Mouse (Mus musculus): ENCODE measurements around the gene Myo18b. TPM values are rescaled to one million over a fixed set of nuclear protein-coding genes. Genes with fewer than 3 reads are reported as not detected.

The Myo18b gene
- polyA plus RNA-seq, 1 experiment, result 5.5 TPM

DNA sequence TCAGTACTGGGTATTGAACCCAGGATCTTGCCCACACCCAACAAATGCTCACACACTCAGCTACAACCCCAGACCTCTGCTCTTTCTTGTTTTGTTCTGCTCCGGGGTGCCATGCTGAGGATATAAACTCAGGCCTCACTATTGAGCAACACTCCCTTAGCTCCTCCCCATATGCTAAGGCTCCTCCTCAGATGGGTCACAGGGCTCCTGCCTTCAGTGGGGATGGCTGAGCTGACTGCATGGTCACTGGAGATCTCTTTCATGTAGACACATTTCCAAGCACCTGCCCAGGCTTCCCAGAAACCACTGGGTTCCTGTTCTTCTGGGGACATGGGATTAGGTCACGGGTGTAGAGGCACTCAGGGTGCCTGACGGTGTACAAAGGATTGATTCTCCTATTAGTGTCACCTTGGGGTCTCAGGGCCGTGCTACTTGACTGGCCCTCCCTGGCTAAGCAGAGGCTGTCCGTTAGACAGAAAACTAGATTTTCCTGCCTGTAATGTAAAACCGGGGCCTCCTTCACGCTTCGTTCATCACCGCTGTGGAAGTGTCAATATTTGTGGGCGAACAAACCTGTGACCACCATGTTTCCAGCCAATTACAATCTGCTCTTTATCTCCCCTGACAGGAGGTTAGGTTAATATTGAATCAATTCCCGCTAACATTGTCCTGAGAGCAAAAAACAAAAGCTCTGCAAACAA is 127.0 kb downstream of the Myo18b start:
- Histone ChIP-seq H3K4me3 (replicated peaks; ENCODE audit: extremely low read depth, low read depth, low read length) (no peak overlapping the region), H3K4me1 (ENCODE audit: control insufficient read depth, insufficient read depth, low read length) (no peaks in the 10 kb centered on the region)
- no peak for DNase-seq
- TF ChIP-seq POLR2A (IDR thresholded peaks at IDR 0.05; ENCODE audit: borderline replicate concordance, extremely low read depth, low read depth, low read length), result no peak
- TF ChIP-seq CTCF (IDR thresholded peaks at IDR 0.05; ENCODE audit: insufficient read depth, low read length), result no peak
- 40% methylated on average over 11 of the region's 11 CpGs for WGBS

DNA sequence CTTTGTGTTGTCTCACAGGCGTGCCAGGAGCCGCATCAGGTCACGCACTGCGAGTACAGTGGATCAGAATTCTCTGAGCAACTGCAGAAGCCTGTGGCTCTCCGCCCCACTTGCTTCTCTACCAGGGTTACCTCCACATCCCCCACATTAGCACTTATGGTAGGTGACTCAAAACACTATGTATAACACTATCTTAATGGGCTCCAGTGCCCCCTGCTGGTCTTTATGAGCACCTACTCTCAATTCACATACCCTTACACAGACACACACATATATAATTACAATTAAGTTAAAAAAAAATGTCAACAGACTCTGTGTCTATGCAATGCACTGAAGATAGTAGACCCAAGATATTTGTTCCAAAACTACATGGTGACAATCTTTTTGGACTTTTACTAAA is 127.6 kb downstream of the Myo18b start:
- no peak for DNase-seq
- no peaks in the 10 kb centered on the region for H3K4me1 ChIP-seq (ENCODE audit: control insufficient read depth, insufficient read depth, low read length)
- no peak for TF ChIP-seq CTCF (IDR thresholded peaks at IDR 0.05; ENCODE audit: insufficient read depth, low read length)
- TF ChIP-seq POLR2A (IDR thresholded peaks at IDR 0.05; ENCODE audit: borderline replicate concordance, extremely low read depth, low read depth, low read length), result no peak
- no peak overlapping the region for H3K4me3 ChIP-seq (replicated peaks; ENCODE audit: extremely low read depth, low read depth, low read length)
- WGBS, result 93% methylated on average over 5 of the region's 5 CpGs

DNA sequence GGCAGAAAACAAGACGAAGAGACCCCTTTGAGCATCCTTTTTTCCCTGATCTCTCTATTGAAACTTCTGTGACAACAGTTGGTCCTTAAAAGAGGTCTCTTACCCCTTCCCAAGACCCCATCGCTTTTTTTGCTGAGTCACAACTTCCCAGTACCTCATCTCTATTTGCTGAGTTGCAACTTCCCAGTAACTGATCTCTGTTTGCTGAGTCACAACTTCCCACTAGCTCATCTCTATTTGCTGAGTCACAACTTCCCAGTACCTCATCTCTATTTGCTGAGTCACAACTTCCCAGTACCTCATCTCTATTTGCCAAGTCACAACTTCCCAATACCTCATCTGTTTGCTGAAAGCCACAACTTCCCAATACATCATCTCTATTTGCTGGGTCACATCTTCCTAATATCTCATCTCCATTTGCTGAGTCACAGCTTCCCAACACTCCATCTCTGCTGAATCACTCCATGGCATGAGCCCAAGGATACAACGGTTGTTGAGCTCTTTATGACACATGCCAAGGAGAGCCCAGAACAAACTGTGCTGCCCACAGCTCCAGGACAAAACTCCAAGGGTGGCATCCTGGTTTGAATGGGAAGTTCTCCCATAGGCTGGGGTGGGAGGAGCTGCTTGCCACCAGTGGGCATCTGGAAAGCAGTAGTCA is 134.6 kb downstream of the Myo18b start:
- DNase-seq, result no peak
- H3K4me3 ChIP-seq (replicated peaks; ENCODE audit: extremely low read depth, low read depth, low read length), result no peak overlapping the region
- WGBS, result 60% methylated on average over 3 of the region's 3 CpGs
- TF ChIP-seq CTCF (IDR thresholded peaks at IDR 0.05; ENCODE audit: insufficient read depth, low read length), result no peak
- H3K4me1 ChIP-seq (ENCODE audit: control insufficient read depth, insufficient read depth, low read length), result no peaks in the 10 kb centered on the region

DNA sequence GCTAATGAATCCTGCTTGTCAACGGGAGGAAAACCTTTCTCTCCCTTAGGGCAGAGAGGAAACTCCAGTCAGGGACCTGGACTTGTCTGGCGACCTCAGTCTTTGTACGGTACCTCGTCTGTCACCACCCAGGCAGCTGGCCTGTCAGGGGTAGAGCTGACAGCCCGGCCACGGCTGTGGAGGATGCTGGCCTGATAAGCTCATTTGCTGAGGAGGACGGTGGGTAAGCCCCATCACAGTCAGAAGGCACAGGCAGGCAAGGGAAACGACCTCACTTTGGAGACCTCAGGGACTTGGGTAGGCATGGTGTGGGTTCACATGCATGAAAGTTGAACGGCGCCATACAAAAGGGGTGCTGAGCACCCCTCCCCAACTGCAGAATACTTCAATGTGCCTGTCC is 140.6 kb downstream of the Myo18b start:
- H3K4me1 ChIP-seq (ENCODE audit: control insufficient read depth, insufficient read depth, low read length), result no peaks in the 10 kb centered on the region
- DNase-seq, result no peak
- no peak for TF ChIP-seq CTCF (IDR thresholded peaks at IDR 0.05; ENCODE audit: insufficient read depth, low read length)
- TF ChIP-seq POLR2A (IDR thresholded peaks at IDR 0.05; ENCODE audit: borderline replicate concordance, extremely low read depth, low read depth, low read length), result no peak
- no peak overlapping the region for H3K4me3 ChIP-seq (replicated peaks; ENCODE audit: extremely low read depth, low read depth, low read length)
- 17% methylated on average over 10 of the region's 10 CpGs for WGBS

DNA sequence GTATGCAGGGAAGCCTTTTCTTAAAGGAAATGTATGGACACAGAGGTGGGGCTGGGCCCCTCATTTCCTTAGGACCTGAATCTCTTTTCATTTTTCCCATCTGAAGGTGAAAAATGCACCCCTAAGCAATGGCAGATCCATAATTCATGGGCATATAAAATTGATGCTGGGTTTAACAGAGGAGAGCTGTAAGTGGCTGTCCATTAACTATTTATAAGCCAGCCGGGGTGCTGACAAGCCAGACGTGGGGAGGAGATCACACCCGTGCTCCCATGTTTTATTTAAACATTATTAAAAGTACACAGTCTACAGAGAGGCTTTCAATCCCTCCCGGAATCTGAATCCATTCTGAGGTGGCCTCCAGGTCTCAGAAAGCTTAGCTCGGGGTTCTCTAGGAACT is 146.5 kb downstream of the Myo18b start:
- no peaks in the 10 kb centered on the region for H3K4me1 ChIP-seq (ENCODE audit: control insufficient read depth, insufficient read depth, low read length)
- WGBS, result 50% methylated on average over 5 of the region's 5 CpGs
- DNase-seq, result no peak
- TF ChIP-seq POLR2A (IDR thresholded peaks at IDR 0.05; ENCODE audit: borderline replicate concordance, extremely low read depth, low read depth, low read length), result no peak
- no peak for TF ChIP-seq CTCF (IDR thresholded peaks at IDR 0.05; ENCODE audit: insufficient read depth, low read length)
- H3K4me3 ChIP-seq (replicated peaks; ENCODE audit: extremely low read depth, low read depth, low read length), result no peak overlapping the region

DNA sequence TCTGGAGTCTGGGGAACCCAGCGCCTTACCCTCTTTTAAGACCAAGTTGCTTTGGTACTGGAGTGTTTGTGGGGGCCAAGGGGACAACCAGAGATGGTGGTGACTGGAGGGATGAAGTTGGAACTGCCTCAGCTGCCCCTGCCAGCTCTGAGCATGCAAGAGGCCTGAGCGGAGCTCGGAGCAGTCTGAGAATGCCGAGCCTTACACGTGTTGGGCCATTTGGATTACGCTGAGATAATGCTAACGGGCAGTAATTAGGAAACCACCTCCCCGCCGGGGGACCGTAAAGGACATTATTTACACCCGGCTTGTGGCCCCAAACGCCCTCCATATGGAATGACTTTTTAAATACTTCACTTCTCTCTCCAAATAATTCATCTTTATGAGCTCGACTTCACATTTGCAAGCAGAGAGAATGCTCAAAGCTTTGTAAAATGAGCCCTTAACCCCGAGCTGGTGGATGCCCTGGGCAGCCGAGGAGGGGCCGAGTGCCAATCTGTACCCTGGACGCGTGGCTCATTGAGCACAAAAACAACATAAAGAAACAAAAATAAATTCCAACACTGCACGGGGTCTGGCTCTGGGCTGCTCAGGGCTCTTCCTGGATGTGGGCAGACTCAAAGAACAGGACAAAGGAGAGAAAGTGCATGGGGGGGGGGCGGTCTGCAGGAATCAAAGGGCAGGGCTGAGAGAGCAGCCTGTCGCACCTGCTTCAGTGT is 148.0 kb downstream of the Myo18b start:
- no peaks in the 10 kb centered on the region for H3K4me1 ChIP-seq (ENCODE audit: control insufficient read depth, insufficient read depth, low read length)
- no peak for DNase-seq
- WGBS, result 26% methylated on average over 21 of the region's 21 CpGs
- TF ChIP-seq CTCF (IDR thresholded peaks at IDR 0.05; ENCODE audit: insufficient read depth, low read length) (no peak), POLR2A (IDR thresholded peaks at IDR 0.05; ENCODE audit: borderline replicate concordance, extremely low read depth, low read depth, low read length) (no peak)
- no peak overlapping the region for H3K4me3 ChIP-seq (replicated peaks; ENCODE audit: extremely low read depth, low read depth, low read length)

DNA sequence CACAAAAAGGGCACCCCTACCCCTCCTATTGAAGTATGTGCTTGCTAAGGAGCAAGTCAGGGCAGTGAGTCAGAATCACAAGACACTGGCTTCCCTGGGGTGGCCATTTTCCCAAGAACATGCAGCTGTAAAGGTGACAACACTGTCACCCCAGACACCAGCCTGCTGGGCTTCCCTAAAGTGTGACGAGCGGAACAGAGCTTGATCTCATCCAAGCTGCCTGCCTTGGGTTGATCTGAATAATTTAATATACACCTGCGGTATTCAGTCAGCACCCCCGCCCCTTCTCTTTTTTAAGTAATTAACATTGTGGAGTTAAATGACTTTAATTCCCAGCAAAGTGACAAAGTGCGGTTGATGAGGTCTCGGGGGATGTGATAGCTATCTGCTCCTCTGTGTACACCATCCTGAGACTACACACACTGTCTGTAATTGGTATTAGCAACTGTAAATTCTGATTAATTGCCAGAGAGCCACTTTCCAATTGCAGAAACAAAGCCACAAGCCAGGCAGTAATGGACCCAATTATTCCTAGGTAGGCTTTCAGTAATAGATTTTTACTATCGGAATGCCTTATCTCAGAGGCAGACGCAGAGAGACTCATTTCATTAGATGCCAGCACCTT is 148.7 kb downstream of the Myo18b start:
- 54% methylated on average over 8 of the region's 8 CpGs for WGBS

DNA sequence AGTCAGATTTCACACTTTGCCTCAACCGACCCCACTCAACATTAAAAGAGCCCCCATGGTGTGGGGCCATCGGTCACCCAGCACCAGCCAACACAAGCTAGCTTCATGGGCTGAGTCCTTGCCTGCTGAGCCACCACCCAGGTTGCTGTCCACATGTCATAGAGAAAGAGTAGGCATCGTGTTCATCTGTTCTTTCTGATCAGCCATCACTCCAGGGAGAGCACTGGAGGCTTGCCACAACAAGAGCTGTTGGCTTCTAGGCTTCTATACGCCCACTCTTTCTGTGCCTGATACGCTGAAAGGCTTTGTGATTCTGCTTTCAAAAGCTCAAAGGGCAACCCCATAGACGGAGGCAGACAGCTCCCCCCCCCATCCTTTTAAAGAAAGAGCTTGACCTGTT is 151.0 kb downstream of the Myo18b start:
- WGBS, result 79% methylated on average over 6 of the region's 6 CpGs
- DNase-seq, result no peak
- no peak for TF ChIP-seq POLR2A (IDR thresholded peaks at IDR 0.05; ENCODE audit: borderline replicate concordance, extremely low read depth, low read depth, low read length)
- no peak for TF ChIP-seq CTCF (IDR thresholded peaks at IDR 0.05; ENCODE audit: insufficient read depth, low read length)
- Histone ChIP-seq H3K4me1 (ENCODE audit: control insufficient read depth, insufficient read depth, low read length) (no peaks in the 10 kb centered on the region), H3K4me3 (replicated peaks; ENCODE audit: extremely low read depth, low read depth, low read length) (no peak overlapping the region)

More for the DNA sequence above, 148.7 kb downstream of the Myo18b start:
- H3K4me1 ChIP-seq (ENCODE audit: control insufficient read depth, insufficient read depth, low read length), result no peaks in the 10 kb centered on the region
- H3K4me3 ChIP-seq (replicated peaks; ENCODE audit: extremely low read depth, low read depth, low read length), result no peak overlapping the region
- no peak for TF ChIP-seq POLR2A (IDR thresholded peaks at IDR 0.05; ENCODE audit: borderline replicate concordance, extremely low read depth, low read depth, low read length)
- DNase-seq, result no peak

DNA sequence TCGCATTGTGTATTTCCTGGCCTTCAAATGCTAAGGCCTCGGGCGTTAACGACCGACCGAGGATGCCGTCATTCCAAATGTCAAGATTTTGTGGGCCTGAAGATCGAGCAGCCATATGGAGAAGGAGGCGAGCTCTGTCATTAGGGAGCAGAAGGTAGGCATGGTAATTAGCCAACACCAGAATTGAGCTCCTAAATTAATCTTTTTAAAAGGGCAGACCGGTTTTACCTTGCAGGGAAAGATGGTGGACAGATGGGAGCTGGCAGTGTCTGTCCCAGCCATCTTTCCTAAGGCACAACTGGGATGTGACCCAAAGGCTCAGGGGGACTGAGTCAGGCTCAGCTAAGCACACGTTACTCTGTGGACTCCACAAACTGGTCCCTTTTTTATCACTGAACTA is 151.6 kb downstream of the Myo18b start:
- WGBS, result 90% methylated on average over 11 of the region's 11 CpGs
- Histone ChIP-seq H3K4me1 (ENCODE audit: control insufficient read depth, insufficient read depth, low read length) (no peaks in the 10 kb centered on the region), H3K4me3 (replicated peaks; ENCODE audit: extremely low read depth, low read depth, low read length) (no peak overlapping the region)
- no peak for DNase-seq
- TF ChIP-seq CTCF (IDR thresholded peaks at IDR 0.05; ENCODE audit: insufficient read depth, low read length) (no peak), POLR2A (IDR thresholded peaks at IDR 0.05; ENCODE audit: borderline replicate concordance, extremely low read depth, low read depth, low read length) (no peak)

Data from lung, adult 2 months (tissue).